Mouse (Mus musculus) layer of hippocampus, adult 8-10 months (tissue): ENCODE measurements at regions not wholly inside any gene's neighbourhood (a gene's known extent, or its start where the extent isn't known, plus 50 kb on each side); places are given as distances from the start of the nearest gene placed in this dataset.

ENCODE experiments used
- DNase-seq, 2 experiments: peaks; one replicate each; pipeline ENCODE4 v3.0.0; 2022; ENCODE audit warnings: low spot score in 2 of 2

- no peak for DNase-seq
Measured at GRCm38 (mm10) chr12:91995545-91995944, 146.6 kb upstream of the Sel1l start.

- DNase-seq: peak in 1 of 2 experiments; percentile 9
Measured at GRCm38 (mm10) chr12:91986448-91986847, 137.5 kb upstream of the Sel1l start.

- no peak for DNase-seq
Measured at GRCm38 (mm10) chr12:91980321-91980720, 131.4 kb upstream of the Sel1l start.

GRCm38 (mm10) chr12:91971045-91971444 lies 122.1 kb upstream of the Sel1l start:
- DNase-seq: no peak

GRCm38 (mm10) chr12:91965937-91966336 lies 117.0 kb upstream of the Sel1l start:
- no peak for DNase-seq

GRCm38 (mm10) chr12:91963239-91963638 lies 114.3 kb upstream of the Sel1l start:
- DNase-seq: no peak

GRCm38 (mm10) chr12:91958086-91958485 lies 109.1 kb upstream of the Sel1l start:
- DNase-seq: no peak

- DNase-seq: no peak
Measured at GRCm38 (mm10) chr12:91956411-91956810, 107.5 kb upstream of the Sel1l start.

- no peak for DNase-seq
Measured at GRCm38 (mm10) chr12:91948602-91949167, 99.7 kb upstream of the Sel1l start.

GRCm38 (mm10) chr12:91947998-91948397 lies 99.0 kb upstream of the Sel1l start:
- no peak for DNase-seq

- no peak for DNase-seq
Measured at GRCm38 (mm10) chr12:91946541-91946940, 97.6 kb upstream of the Sel1l start.

- no peak for DNase-seq
Measured at GRCm38 (mm10) chr12:91932490-91933361, 83.8 kb upstream of the Sel1l start.

GRCm38 (mm10) chr12:91931586-91931985 lies 82.6 kb upstream of the Sel1l start:
- no peak for DNase-seq

- DNase-seq: peak in 1 of 2 experiments; percentile 15
Measured at GRCm38 (mm10) chr12:91929386-91930054, 80.6 kb upstream of the Sel1l start.

- no peak for DNase-seq
Measured at GRCm38 (mm10) chr12:91927576-91927975, 78.6 kb upstream of the Sel1l start.

GRCm38 (mm10) chr12:91915486-91915885 lies 66.5 kb upstream of the Sel1l start:
- no peak for DNase-seq

GRCm38 (mm10) chr12:91910529-91910928 lies 61.6 kb upstream of the Sel1l start:
- DNase-seq: no peak
